Mouse (Mus musculus) ES-Bruce4 (cell line): ENCODE data around the gene Grb10. TPM values are rescaled to one million over a fixed set of nuclear protein-coding genes. Genes with fewer than 3 reads are reported as not detected.

Experiments
- H3K27ac ChIP-seq: 2 replicates; pipeline ENCODE4 v1.5.1; 2012; ENCODE audit warnings: low read length, inconsistent platforms; ENCODE audit not compliant: insufficient read depth
- H3K27me3 ChIP-seq: 2 replicates; pipeline ENCODE4 v1.6.1; 2012; ENCODE audit warnings: mild to moderate bottlenecking, low read length, inconsistent platforms; ENCODE audit not compliant: control insufficient read depth, poor library complexity, insufficient read depth, severe bottlenecking
- H3K36me3 ChIP-seq: 2 replicates; pipeline ENCODE4 v1.6.1; 2012; ENCODE audit warnings: inconsistent platforms, mild to moderate bottlenecking, low read length, moderate library complexity; ENCODE audit not compliant: control insufficient read depth, poor library complexity, insufficient read depth, severe bottlenecking
- H3K4me1 ChIP-seq: one replicate; pipeline ENCODE4 v1.8.1; 2011; ENCODE audit warnings: low read length; ENCODE audit not compliant: control insufficient read depth, insufficient read depth
- H3K4me3 ChIP-seq: 2 replicates; pipeline ENCODE4 v1.5.1; 2011; ENCODE audit warnings: low read depth, mild to moderate bottlenecking, low read length
- H3K9ac ChIP-seq: 2 replicates; pipeline ENCODE4 v1.6.1; 2012; ENCODE audit warnings: low read depth, mild to moderate bottlenecking, inconsistent platforms; ENCODE audit not compliant: poor library complexity, severe bottlenecking
- H3K9me3 ChIP-seq: replicated peaks from 2 replicates; pipeline ENCODE4 v1.6.1; 2012; ENCODE audit warnings: mild to moderate bottlenecking, low read length, inconsistent platforms; ENCODE audit not compliant: control insufficient read depth, poor library complexity, insufficient read depth, severe bottlenecking
- CTCF ChIP-seq: IDR thresholded peaks from one replicate; pipeline ENCODE4 v1.8.1; 2011; ENCODE audit warnings: low read depth, low read length
- EP300 ChIP-seq: IDR thresholded peaks from 2 replicates; pipeline ENCODE4 v1.6.1; 2011; ENCODE audit warnings: low read depth, low read length; ENCODE audit not compliant: insufficient read depth
- POLR2A ChIP-seq: IDR thresholded peaks from one replicate; pipeline ENCODE4 v1.8.1; 2011; ENCODE audit warnings: low read length; ENCODE audit not compliant: insufficient read depth
- polyA plus RNA-seq: library from polyadenylated mRNA; stranded (reverse); fragments of >200 nt; gene quantifications from 2 replicates; pipeline ENCODE4 v1.2.4, GENCODE M21; 2011; ENCODE audit warnings: low read depth; ENCODE audit not compliant: missing spikeins, insufficient read depth, insufficient read length

The Grb10 gene
- polyA plus RNA-seq, 1 experiment = 160 TPM

GRCm38 (mm10) chr11:11929059-11929458, 109.4 kb downstream of the Grb10 start:
- peaks cover 8% of the 10 kb centered on the region for H3K36me3 ChIP-seq
- no peak overlapping the region for H3K27ac ChIP-seq
- TF ChIP-seq EP300 (no peak), CTCF (no peak), POLR2A (no peak)
- H3K4me1 ChIP-seq = peaks cover under 1% of the 10 kb centered on the region
- no peaks in the 10 kb centered on the region; the same call in 1 of the 2 replicates for H3K9me3 ChIP-seq
- H3K9ac ChIP-seq = no peak overlapping the region
- H3K4me3 ChIP-seq = no peak overlapping the region
- no peaks in the 10 kb centered on the region for H3K27me3 ChIP-seq

GRCm38 (mm10) chr11:11928586-11928985, 109.9 kb downstream of the Grb10 start:
- Histone ChIP-seq H3K27me3 (no peaks in the 10 kb centered on the region), H3K36me3 (peaks cover 4% of the 10 kb centered on the region; the same call in 1 of the 2 replicates), H3K9me3 (no peaks in the 10 kb centered on the region), H3K9ac (no peak overlapping the region), H3K27ac (no peak overlapping the region), H3K4me3 (no peak overlapping the region), H3K4me1 (peaks cover 4% of the 10 kb centered on the region)
- TF ChIP-seq CTCF = no peak

GRCm38 (mm10) chr11:11923900-11924299, 114.6 kb downstream of the Grb10 start:
- TF ChIP-seq POLR2A (no peak), EP300 (no peak)
- H3K36me3 ChIP-seq = no peaks in the 10 kb centered on the region
- H3K4me1 ChIP-seq = peaks cover 6% of the 10 kb centered on the region
- no peak overlapping the region for H3K4me3 ChIP-seq
- no peaks in the 10 kb centered on the region for H3K27me3 ChIP-seq
- no peak overlapping the region for H3K27ac ChIP-seq
- no peak overlapping the region for H3K9ac ChIP-seq
- no peaks in the 10 kb centered on the region for H3K9me3 ChIP-seq

- Histone ChIP-seq H3K27me3 (no peaks in the 10 kb centered on the region), H3K27ac (no peak overlapping the region), H3K9ac (no peak overlapping the region), H3K4me1 (peaks cover 6% of the 10 kb centered on the region), H3K36me3 (no peaks in the 10 kb centered on the region), H3K9me3 (no peaks in the 10 kb centered on the region), H3K4me3 (no peak overlapping the region)
- no peak for TF ChIP-seq EP300
- no peak for TF ChIP-seq POLR2A
- TF ChIP-seq CTCF = no peak
Observed at GRCm38 (mm10) chr11:11923345-11923744, 115.1 kb downstream of the Grb10 start.

- Histone ChIP-seq H3K27ac (no peak overlapping the region), H3K4me3 (no peak overlapping the region), H3K9me3 (no peaks in the 10 kb centered on the region), H3K4me1 (peaks cover 6% of the 10 kb centered on the region), H3K36me3 (no peaks in the 10 kb centered on the region), H3K27me3 (no peaks in the 10 kb centered on the region), H3K9ac (no peak overlapping the region)
- TF ChIP-seq EP300 (no peak), CTCF (no peak), POLR2A (no peak)
Observed at GRCm38 (mm10) chr11:11922106-11922505, 116.4 kb downstream of the Grb10 start.

- no peak overlapping the region for H3K4me3 ChIP-seq
- no peaks in the 10 kb centered on the region; the same call in 1 of the 2 replicates for H3K9me3 ChIP-seq
- peaks cover 1% of the 10 kb centered on the region for H3K4me1 ChIP-seq
- peak overlapping the region; percentile 25; the same call in 1 of the 2 replicates for H3K27ac ChIP-seq
- H3K9ac ChIP-seq = no peak overlapping the region
- TF ChIP-seq POLR2A = no peak
- TF ChIP-seq CTCF = no peak
- no peak for TF ChIP-seq EP300
- no peaks in the 10 kb centered on the region for H3K36me3 ChIP-seq
- no peaks in the 10 kb centered on the region for H3K27me3 ChIP-seq
Observed at GRCm38 (mm10) chr11:11907703-11908413, 130.6 kb downstream of the Grb10 start.
